Mouse (Mus musculus) small intestine, adult 2 months (tissue): ENCODE data around the gene Gm136. TPM values are rescaled to one million over a fixed set of nuclear protein-coding genes. Genes with fewer than 3 reads are reported as not detected.
A peak's percentile ranks its signal among the peaks of the same experiment; 100 is the strongest.
"Not testable (repeated sequence)": the region's sequence is repeated elsewhere in the genome, so short reads cannot be mapped to it uniquely, and the experiment has no call there.

Experiments used
- H3K27ac ChIP-seq: fragments of 200-500 bp; 2 replicates; pipeline ENCODE4 v1.5.1; 2012; ENCODE audit warnings: low read depth, low read length, control low read depth, inconsistent platforms; ENCODE audit not compliant: insufficient read depth
- H3K27me3 ChIP-seq: fragments of 200-500 bp; 2 replicates; pipeline ENCODE4 v1.6.1; 2012; ENCODE audit warnings: mild to moderate bottlenecking, moderate library complexity, low read length, inconsistent platforms; ENCODE audit not compliant: control insufficient read depth, insufficient read depth
- H3K36me3 ChIP-seq: fragments of 200-500 bp; 2 replicates; pipeline ENCODE4 v1.6.1; 2012; ENCODE audit warnings: mild to moderate bottlenecking, low read length, control low read depth, inconsistent platforms; ENCODE audit not compliant: control insufficient read depth, insufficient read depth
- H3K4me1 ChIP-seq: fragments of 200-500 bp; 2 replicates; pipeline ENCODE4 v1.6.1; 2012; ENCODE audit warnings: low read length, inconsistent platforms, mixed read lengths; ENCODE audit not compliant: control insufficient read depth, insufficient read depth, insufficient read length
- H3K4me3 ChIP-seq: fragments of 200-500 bp; 2 replicates; pipeline ENCODE4 v1.5.1; 2012; ENCODE audit warnings: low read depth, mild to moderate bottlenecking, control low read depth, inconsistent platforms, low read length, moderate library complexity
- CTCF ChIP-seq: fragments of 200-500 bp; IDR thresholded peaks from 2 replicates; pipeline ENCODE4 v1.5.1; 2012; ENCODE audit warnings: low read depth, mild to moderate bottlenecking, control low read depth, inconsistent platforms, low read length, moderate library complexity, mixed read lengths; ENCODE audit not compliant: insufficient replicate concordance, insufficient read length; ENCODE audit errors: extremely low read depth
- POLR2A ChIP-seq: fragments of 200-500 bp; IDR thresholded peaks from 2 replicates; pipeline ENCODE4 v1.6.1; 2012; ENCODE audit warnings: low read depth, mild to moderate bottlenecking, control low read depth, inconsistent platforms, low read length, moderate library complexity
- WGBS: fragments of 180-500 bp; shearing (Covaris S2); methylation state at CpG from one replicate; pipeline ENCODE4 v1.1.7; 2018; 5-methylcytosine and 5-hydroxymethylcytosine counted together
- polyA plus RNA-seq: library from polyadenylated mRNA; depleted of rRNA; stranded (reverse); fragments of >200 nt; gene quantifications from 2 replicates; pipeline ENCODE4 v1.2.3, GENCODE M21; 2012

Gm136 gene
- polyA plus RNA-seq, 1 experiment: not detected

- Histone ChIP-seq H3K4me1 (peaks cover 5% of the 10 kb centered on the region), H3K27ac (no peak within 1 kb of the TSS), H3K27me3 (peaks cover 7% of the 10 kb centered on the region; the same call in 1 of the 2 replicates), H3K4me3 (peak within 1 kb of the TSS; percentile 75), H3K36me3 (no peaks in the 10 kb centered on the region)
- no peak for TF ChIP-seq POLR2A
- no peak for TF ChIP-seq CTCF
- 1% methylated on average over 38 of the region's 38 CpGs for WGBS
Observed at GRCm38 (mm10) chr4:34729851-34730341, 26.2 kb downstream of the Gm136 start, which contains the start of gene Cfap206. Gene Cfap206, minus strand, starts transcription at chr4:34730206.

- WGBS: 85% methylated on average over 3 of the region's 3 CpGs
- H3K4me1 ChIP-seq, H3K36me3 ChIP-seq, H3K27ac ChIP-seq, H3K27me3 ChIP-seq, H3K4me3 ChIP-seq: not testable (repeated sequence)
Observed at GRCm38 (mm10) chr4:34725710-34726109, 30.4 kb downstream of the Gm136 start.

GRCm38 (mm10) chr4:34724306-34724705 lies 31.8 kb downstream of the Gm136 start:
- H3K4me1 ChIP-seq: no peaks in the 10 kb centered on the region
- no peak overlapping the region for H3K27ac ChIP-seq
- H3K36me3 ChIP-seq: no peaks in the 10 kb centered on the region
- no peak overlapping the region for H3K4me3 ChIP-seq
- no peak for TF ChIP-seq CTCF
- no peaks in the 10 kb centered on the region for H3K27me3 ChIP-seq
- WGBS: 73% methylated on average over 4 of the region's 4 CpGs

GRCm38 (mm10) chr4:34723186-34723585 lies 32.9 kb downstream of the Gm136 start:
- Histone ChIP-seq H3K36me3 (no peaks in the 10 kb centered on the region), H3K27ac (no peak overlapping the region), H3K27me3 (no peaks in the 10 kb centered on the region), H3K4me3 (no peak overlapping the region), H3K4me1 (no peaks in the 10 kb centered on the region)
- no peak for TF ChIP-seq CTCF
- no peak for TF ChIP-seq POLR2A
- 63% methylated on average over 4 of the region's 4 CpGs for WGBS

- WGBS: 84% methylated on average over 7 of the region's 7 CpGs
- no peaks in the 10 kb centered on the region for H3K4me1 ChIP-seq
- no peak overlapping the region for H3K27ac ChIP-seq
- no peaks in the 10 kb centered on the region for H3K36me3 ChIP-seq
- no peaks in the 10 kb centered on the region for H3K27me3 ChIP-seq
- TF ChIP-seq POLR2A (no peak), CTCF (no peak)
- H3K4me3 ChIP-seq: no peak overlapping the region
Observed at GRCm38 (mm10) chr4:34720127-34720895, 35.8 kb downstream of the Gm136 start.

GRCm38 (mm10) chr4:34719421-34719820 lies 36.6 kb downstream of the Gm136 start:
- Histone ChIP-seq H3K27ac (no peak overlapping the region), H3K27me3 (no peaks in the 10 kb centered on the region), H3K36me3 (no peaks in the 10 kb centered on the region), H3K4me3 (no peak overlapping the region), H3K4me1 (no peaks in the 10 kb centered on the region)
- 97% methylated on average over 12 of the region's 12 CpGs for WGBS
- TF ChIP-seq POLR2A (no peak), CTCF (no peak)

- H3K4me1 ChIP-seq: no peaks in the 10 kb centered on the region
- no peaks in the 10 kb centered on the region for H3K27me3 ChIP-seq
- WGBS: 92% methylated on average over 1 of the region's 1 CpGs
- H3K4me3 ChIP-seq: no peak overlapping the region
- no peaks in the 10 kb centered on the region for H3K36me3 ChIP-seq
- H3K27ac ChIP-seq: no peak overlapping the region
- TF ChIP-seq POLR2A: no peak
- no peak for TF ChIP-seq CTCF
Observed at GRCm38 (mm10) chr4:34715062-34715461, 41.0 kb downstream of the Gm136 start.
